19 mouse cellular contexts compared by ENCODE assay signal in the genomic region with DNA sequence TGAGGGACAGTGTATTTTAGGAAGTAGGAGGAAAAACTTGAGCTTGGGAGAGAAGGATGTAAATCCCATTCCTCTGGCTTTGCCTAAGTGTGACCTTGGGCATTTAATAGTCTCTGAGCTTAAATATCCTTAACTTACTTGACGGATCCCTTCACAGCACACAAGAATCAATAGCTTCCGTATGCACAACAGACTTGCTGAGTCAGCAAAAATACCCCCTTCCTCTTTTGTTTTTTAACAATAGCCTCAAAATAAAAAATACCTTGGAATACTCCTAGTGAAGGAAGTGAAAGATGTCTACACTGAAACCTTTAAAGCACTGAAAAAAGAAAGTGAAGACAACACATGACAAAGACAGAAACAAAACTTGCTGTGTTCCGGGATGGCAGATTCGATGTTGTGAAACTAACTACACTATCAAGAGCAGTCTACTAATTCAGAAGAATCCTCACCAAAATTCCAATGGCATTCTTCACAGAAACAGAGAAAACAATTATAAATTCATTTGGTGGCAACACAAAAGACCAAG.
"Had no signal": no experiment of that assay in that cellular context is flagged by ENCODE, and none has a peak within 500 bp of the region (broad histone marks: within the 10 kb centered on the region; RNA-seq: fewer than 3 reads in every experiment).

No protein-coding gene starts in this region.

- H3K27ac ChIP-seq: left cerebral cortex, adult 2 months; limb, embryonic 12.5 days; limb, embryonic 15.5 days; liver, embryonic 13.5 days; midbrain, embryonic 10.5 days; midbrain, embryonic 13.5 days; stomach, postnatal 0 days had no signal

- ATAC-seq: midbrain, embryonic 13.5 days; midbrain, embryonic 16.5 days had no signal

- H3K4me3 ChIP-seq: left cerebral cortex, adult 2 months; limb, embryonic 12.5 days; limb, embryonic 15.5 days; liver, embryonic 13.5 days; megakaryocyte, embryonic 14.5 days; midbrain, embryonic 10.5 days; midbrain, embryonic 13.5 days had no signal

- H3K9ac ChIP-seq: limb, embryonic 12.5 days; limb, embryonic 15.5 days; liver, embryonic 13.5 days; midbrain, embryonic 13.5 days had no signal

- H3K9me3 ChIP-seq: limb, embryonic 12.5 days; limb, embryonic 15.5 days; liver, embryonic 13.5 days; megakaryocyte, embryonic 14.5 days; midbrain, embryonic 10.5 days; midbrain, embryonic 13.5 days had no signal

- H3K36me3 ChIP-seq: limb, embryonic 12.5 days; limb, embryonic 15.5 days; liver, embryonic 13.5 days had no signal

- H3K4me2 ChIP-seq: limb, embryonic 12.5 days; limb, embryonic 15.5 days; liver, embryonic 13.5 days; midbrain, embryonic 13.5 days had no signal

- H3K4me1 ChIP-seq: limb, embryonic 12.5 days; limb, embryonic 15.5 days; liver, embryonic 13.5 days; megakaryocyte, embryonic 14.5 days; midbrain, embryonic 10.5 days had no signal

- H3K27me3 ChIP-seq: limb, embryonic 12.5 days; limb, embryonic 15.5 days; liver, embryonic 13.5 days; megakaryocyte, embryonic 14.5 days; midbrain, embryonic 13.5 days had no signal

- DNase-seq: kidney, adult 11 months; kidney, adult 9 months; kidney, postnatal 14 days; layer of hippocampus, postnatal 36 days; liver, embryonic 13.5 days; lung, adult 2 months; lung, postnatal 14 days; lung, postnatal 4 days; thymus, adult 2 months; thymus, postnatal 14 days; thymus, postnatal 4 days had no signal
